Mouse (Mus musculus): ENCODE results near the gene Vmn1r202.
"Not testable (repeated sequence)": the region's sequence is repeated elsewhere in the genome, so short reads cannot be mapped to it uniquely, and the experiment has no call there.

Gene Vmn1r202

DNA sequence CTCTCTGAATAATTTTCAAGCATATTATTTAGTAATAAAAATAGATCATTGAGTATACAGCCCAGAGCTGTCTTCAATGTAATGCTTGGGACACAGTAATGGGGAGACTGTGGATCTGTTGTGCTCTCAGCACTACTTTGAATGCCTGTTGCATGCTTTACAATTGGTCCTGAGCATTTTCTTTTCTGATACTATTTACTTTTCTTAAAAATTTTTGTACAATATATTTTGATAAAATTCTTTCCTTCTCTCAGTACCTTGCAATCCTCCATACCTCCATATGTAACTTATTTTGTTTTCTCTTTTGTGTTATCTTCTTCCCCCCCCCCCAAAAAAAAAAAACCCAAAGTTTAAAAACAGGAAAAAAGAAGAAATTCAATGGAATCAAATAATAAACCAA is at the start of gene Vmn1r202:
Vmn1r202 (minus strand) TSS at position 101 of the 400 bp plus-strand sequence.
- DNase-seq (ENCODE audit: extremely low read depth, insufficient read length, low spot score), result no peak

DNA sequence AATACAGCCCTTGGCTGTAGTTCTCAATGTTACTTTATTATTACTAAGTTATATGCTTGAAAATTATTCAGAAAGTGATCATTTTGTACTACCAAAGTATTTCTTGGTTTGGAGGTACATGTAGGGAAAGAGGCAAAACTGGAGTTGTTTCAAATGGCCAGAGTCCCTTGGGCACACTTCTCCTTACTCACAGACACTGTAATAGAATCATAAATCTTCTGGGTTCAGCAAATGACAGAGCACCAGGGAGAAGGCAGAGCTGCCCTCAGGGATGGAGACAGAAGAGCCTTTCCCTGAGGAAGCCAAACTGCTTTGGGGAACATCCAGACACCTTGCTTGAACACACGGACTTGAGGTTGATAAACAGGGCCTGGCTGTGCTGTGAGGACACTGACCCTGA is 47.7 kb upstream of the Vmn1r202 start, which contains the start of gene Vmn1r204:
Vmn1r204 (plus strand) TSS at position 301 of the 400 bp plus-strand sequence.
- DNase-seq (ENCODE audit: extremely low read depth, insufficient read length, low spot score), result not testable (repeated sequence)

DNA sequence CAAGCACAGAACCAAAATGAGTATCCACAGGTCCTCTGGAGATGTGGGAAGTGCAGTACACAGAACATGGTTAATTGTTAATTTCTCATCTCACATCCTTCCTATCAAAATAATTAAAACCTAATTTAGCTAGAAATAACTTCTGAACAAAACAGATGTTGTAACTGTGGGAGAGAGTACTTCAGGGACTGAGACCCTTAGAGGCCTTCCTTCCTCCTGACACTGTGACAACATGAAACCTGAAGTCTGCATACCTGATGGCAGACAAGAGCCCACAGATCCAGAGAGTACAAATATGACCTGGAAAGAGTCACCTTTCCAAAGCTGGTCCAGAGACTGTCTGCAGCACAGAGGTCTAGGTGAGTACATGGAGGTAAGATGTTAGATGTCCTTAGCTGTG is 12.6 kb upstream of the Vmn1r202 start, which contains the start of gene Vmn1r203:
Vmn1r203 (plus strand) TSS at position 301 of the 400 bp plus-strand sequence.
- DNase-seq (ENCODE audit: extremely low read depth, insufficient read length, low spot score), result no peak

DNA sequence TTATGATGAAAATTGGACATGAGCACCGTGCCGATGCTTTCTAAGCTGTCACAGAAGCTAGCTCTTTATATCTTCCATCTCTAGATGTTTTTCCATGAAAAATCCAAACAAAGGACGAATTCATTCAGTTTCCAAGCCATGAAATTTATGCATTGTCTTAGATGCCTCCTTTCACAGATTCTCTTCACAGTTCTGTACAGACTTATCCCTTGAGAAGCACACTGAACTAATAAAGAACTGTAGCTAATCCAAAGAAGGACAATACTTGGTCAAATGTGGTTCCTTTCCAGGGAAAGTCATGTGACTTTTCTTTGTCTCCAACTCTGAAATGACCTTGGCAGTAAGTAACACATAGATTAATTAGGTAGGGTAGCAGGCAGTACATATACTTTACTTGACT is 2.8 kb downstream of the Vmn1r202 start:
- DNase-seq (ENCODE audit: extremely low read depth, insufficient read length, low spot score), result no peak

DNA sequence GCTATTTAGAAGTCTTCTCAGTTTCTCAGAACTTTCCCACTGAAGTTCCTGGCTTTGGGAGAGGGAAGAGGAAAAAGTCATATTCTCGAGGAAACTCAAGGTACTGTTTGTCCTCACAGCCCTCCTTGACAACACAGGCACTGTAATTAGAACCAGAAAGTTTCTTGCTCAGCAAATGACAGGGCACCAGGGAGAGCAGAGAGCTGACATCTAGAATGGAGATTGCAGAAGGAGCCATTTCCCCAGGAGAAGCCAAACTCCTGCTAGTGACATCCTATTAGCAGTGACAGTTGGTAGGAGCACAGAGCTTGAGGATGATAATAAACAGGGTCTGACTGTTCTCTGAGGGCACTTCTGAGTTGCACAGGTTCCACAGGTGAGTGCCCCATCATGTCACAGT is 33.6 kb downstream of the Vmn1r202 start, which contains the start of gene Vmn1r201:
Vmn1r201 (plus strand) TSS at position 301 of the 400 bp plus-strand sequence.
- no peak for DNase-seq (ENCODE audit: extremely low read depth, insufficient read length, low spot score)

DNA sequence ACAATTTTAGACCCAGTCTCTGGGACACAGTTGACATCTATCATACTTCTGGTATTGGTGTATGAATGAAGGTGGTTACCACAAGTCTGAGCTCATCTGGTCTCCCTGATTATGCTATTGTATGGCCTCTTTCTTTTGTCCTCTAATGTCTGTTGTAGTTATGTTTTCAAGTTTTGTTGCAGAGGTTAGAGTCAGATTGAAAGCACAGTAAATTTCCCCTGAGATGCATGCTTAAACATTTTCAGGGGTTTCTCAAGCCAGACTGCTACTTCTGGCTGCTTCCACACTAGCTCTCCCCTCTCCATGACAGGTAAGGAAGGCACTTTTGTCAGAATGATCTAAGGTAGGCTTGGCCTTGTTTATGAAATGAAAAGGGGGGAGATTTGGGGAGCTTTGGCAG is 50.0 kb downstream of the Vmn1r202 start:
- DNase-seq (ENCODE audit: extremely low read depth, insufficient read length, low spot score), result no peak

All from 3134 (cell line).